Mouse (Mus musculus) T-cell, adult 66 days (primary cell): Measurements from ENCODE around the gene Itprid2. TPM values are rescaled to one million over a fixed set of nuclear protein-coding genes. Genes with fewer than 3 reads are reported as not detected.

Experiments used
- total RNA-seq, 2 experiments: library from RNA; stranded (reverse); gene quantifications; 3 replicates in 1 of 2; 4 replicates in 1 of 2; pipeline ENCODE4 v1.2.4; 2023

Itprid2 gene
- 10 to 100 TPM; 26.6 to 27.2 TPM for total RNA-seq

DNA sequence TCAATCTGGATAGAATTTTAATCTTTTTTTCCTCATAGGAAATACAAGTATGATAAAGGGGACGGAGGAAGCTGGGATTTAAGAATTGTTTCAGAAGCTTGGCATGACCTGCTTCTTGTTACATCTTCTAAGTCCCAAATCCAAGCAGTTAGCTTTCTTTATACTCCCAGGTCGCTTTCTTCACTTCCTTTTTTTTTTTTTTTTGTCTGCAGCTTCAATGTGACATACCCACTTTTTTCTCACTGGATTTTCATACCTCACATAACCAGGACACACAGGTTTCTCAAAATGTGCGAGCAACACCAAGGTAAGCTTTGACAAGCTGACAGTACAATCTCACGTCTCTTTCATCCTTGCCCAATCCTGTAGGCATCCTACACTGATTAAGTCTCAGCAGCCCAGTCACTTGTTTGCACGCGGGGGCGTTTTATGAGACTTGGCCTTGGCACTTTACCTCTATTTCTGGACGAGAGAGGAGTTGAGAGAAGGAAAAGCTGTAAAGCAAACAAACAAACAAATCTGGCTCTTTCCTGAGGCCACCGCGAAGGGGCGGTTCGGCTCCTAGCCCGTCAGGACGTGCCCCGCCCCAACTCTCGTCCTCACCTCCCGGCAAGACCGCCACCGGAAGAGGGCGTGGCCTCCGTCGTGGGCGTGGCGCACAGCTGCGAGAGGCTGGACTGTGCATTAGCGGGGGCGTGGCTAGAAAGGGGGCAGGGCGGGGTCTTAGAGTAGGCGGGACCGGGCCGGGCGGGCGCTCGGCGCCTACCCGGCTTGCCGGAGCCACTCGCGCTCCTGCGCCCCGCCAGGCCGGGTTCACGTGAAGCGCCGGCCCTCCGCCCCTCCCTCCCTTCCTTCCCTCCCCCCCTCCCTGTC, at the start of gene Itprid2:
Gene Itprid2, plus strand, starts transcription at position 825 of the 873 bp plus-strand sequence.

DNA sequence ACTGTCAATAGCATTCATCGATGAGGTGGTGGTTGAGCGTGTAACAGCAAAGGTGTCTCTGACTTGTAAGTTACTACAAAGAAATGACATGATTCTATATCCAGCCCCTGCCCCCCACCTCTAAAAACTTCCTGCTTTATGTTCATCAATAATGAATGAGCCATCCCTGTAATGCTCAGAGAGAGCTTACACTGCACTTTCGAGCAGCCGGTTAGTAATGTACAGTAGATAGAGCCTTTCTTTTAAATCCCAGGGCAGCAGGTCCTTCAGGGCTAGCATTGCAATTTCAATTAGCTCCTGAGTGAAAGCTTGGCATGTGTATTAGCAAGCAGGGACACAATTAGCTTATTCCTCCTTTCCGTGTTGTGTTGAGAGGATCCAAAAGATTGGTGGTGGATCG, 72.4 kb downstream of the Itprid2 start, which contains the start of gene Ppp1r1c:
Gene Ppp1r1c, plus strand, starts transcription at position 206 of the 400 bp plus-strand sequence.

Other genes starting within 250 kb of the Itprid2 start
- not detected for gene Neurod1, start 178.6 kb upstream of the Itprid2 start, total RNA-seq
- 1 to 10 TPM; 1.7 to 2.0 TPM for gene Cerkl, start 178.6 kb upstream of the Itprid2 start, total RNA-seq
- gene Ppp1r1c, start 72.4 kb downstream of the Itprid2 start, total RNA-seq: not detected